Mouse (Mus musculus): Measurements from ENCODE around the gene Fam107a. TPM values are rescaled to one million over a fixed set of nuclear protein-coding genes. Genes with fewer than 3 reads are reported as not detected.

The Fam107a gene
- polyA plus RNA-seq, 1 experiment from 2014 or later, result 0.46 TPM

- H3K27ac ChIP-seq (ENCODE audit: low read depth, low read length), result no peak overlapping the region
- H3K4me2 ChIP-seq (replicated peaks; ENCODE audit: low read depth, low read length), result no peak overlapping the region
- H3K4me1 ChIP-seq (replicated peaks; ENCODE audit: control insufficient read depth, insufficient read depth, low read length), result no peaks in the 10 kb centered on the region
- H3K4me3 ChIP-seq (ENCODE audit: low read depth, low read length), result no peak overlapping the region
- H3K9me3 ChIP-seq (ENCODE audit: control insufficient read depth, low read length), result no peaks in the 10 kb centered on the region
- no peaks in the 10 kb centered on the region for H3K36me3 ChIP-seq (ENCODE audit: control insufficient read depth, insufficient read depth, low read length)
- WGBS, result 79% methylated on average over 4 of the region's 5 CpGs
- no peak overlapping the region for H3K9ac ChIP-seq (ENCODE audit: low read depth, low read length)
- ATAC-seq (ENCODE audit: low FRiP score) (no peak), DNase-seq (ENCODE audit: low spot score) (no peak)
- H3K27me3 ChIP-seq (ENCODE audit: control insufficient read depth, insufficient read depth, low read length), result no peaks in the 10 kb centered on the region
Measured at GRCm38 (mm10) chr14:8342509-8343106, 24.8 kb upstream of the Fam107a start.

- DNase-seq (ENCODE audit: low spot score) (no peak), ATAC-seq (ENCODE audit: low FRiP score) (no peak)
- Histone ChIP-seq H3K27me3 (ENCODE audit: control insufficient read depth, insufficient read depth, low read length) (no peaks in the 10 kb centered on the region), H3K9me3 (ENCODE audit: control insufficient read depth, low read length) (no peaks in the 10 kb centered on the region), H3K4me1 (replicated peaks; ENCODE audit: control insufficient read depth, insufficient read depth, low read length) (no peaks in the 10 kb centered on the region), H3K36me3 (ENCODE audit: control insufficient read depth, insufficient read depth, low read length) (no peaks in the 10 kb centered on the region), H3K4me3 (ENCODE audit: low read depth, low read length) (no peak overlapping the region), H3K4me2 (replicated peaks; ENCODE audit: low read depth, low read length) (no peak overlapping the region), H3K9ac (ENCODE audit: low read depth, low read length) (no peak overlapping the region), H3K27ac (ENCODE audit: low read depth, low read length) (no peak overlapping the region)
- 82% methylated on average over 4 of the region's 4 CpGs for WGBS
Measured at GRCm38 (mm10) chr14:8340226-8340625, 22.4 kb upstream of the Fam107a start.

- Histone ChIP-seq H3K27ac (ENCODE audit: low read depth, low read length) (no peak overlapping the region), H3K4me1 (replicated peaks; ENCODE audit: control insufficient read depth, insufficient read depth, low read length) (no peaks in the 10 kb centered on the region), H3K9me3 (ENCODE audit: control insufficient read depth, low read length) (no peaks in the 10 kb centered on the region), H3K27me3 (ENCODE audit: control insufficient read depth, insufficient read depth, low read length) (no peaks in the 10 kb centered on the region), H3K4me3 (ENCODE audit: low read depth, low read length) (no peak overlapping the region), H3K4me2 (replicated peaks; ENCODE audit: low read depth, low read length) (no peak overlapping the region), H3K36me3 (ENCODE audit: control insufficient read depth, insufficient read depth, low read length) (no peaks in the 10 kb centered on the region), H3K9ac (ENCODE audit: low read depth, low read length) (no peak overlapping the region)
- ATAC-seq (ENCODE audit: low FRiP score) (no peak), DNase-seq (ENCODE audit: low spot score) (peak; percentile 41)
- WGBS, result 59% methylated on average over 10 of the region's 10 CpGs
Measured at GRCm38 (mm10) chr14:8335947-8336346, 18.1 kb upstream of the Fam107a start.

GRCm38 (mm10) chr14:8334511-8334910, 16.7 kb upstream of the Fam107a start:
- Histone ChIP-seq H3K4me3 (ENCODE audit: low read depth, low read length) (no peak overlapping the region), H3K4me1 (replicated peaks; ENCODE audit: control insufficient read depth, insufficient read depth, low read length) (no peaks in the 10 kb centered on the region), H3K27ac (ENCODE audit: low read depth, low read length) (no peak overlapping the region), H3K9ac (ENCODE audit: low read depth, low read length) (no peak overlapping the region), H3K36me3 (ENCODE audit: control insufficient read depth, insufficient read depth, low read length) (no peaks in the 10 kb centered on the region), H3K27me3 (ENCODE audit: control insufficient read depth, insufficient read depth, low read length) (no peaks in the 10 kb centered on the region), H3K4me2 (replicated peaks; ENCODE audit: low read depth, low read length) (no peak overlapping the region), H3K9me3 (ENCODE audit: control insufficient read depth, low read length) (no peaks in the 10 kb centered on the region)
- ATAC-seq (ENCODE audit: low FRiP score), result no peak
- WGBS, result 79% methylated on average over 3 of the region's 3 CpGs
- no peak for DNase-seq (ENCODE audit: low spot score)

GRCm38 (mm10) chr14:8332314-8333252, 14.8 kb upstream of the Fam107a start:
- no peak overlapping the region for H3K4me3 ChIP-seq (ENCODE audit: low read depth, low read length)
- ATAC-seq (ENCODE audit: low FRiP score), result no peak
- no peaks in the 10 kb centered on the region for H3K36me3 ChIP-seq (ENCODE audit: control insufficient read depth, insufficient read depth, low read length)
- H3K27ac ChIP-seq (ENCODE audit: low read depth, low read length), result no peak overlapping the region
- 87% methylated on average over 11 of the region's 11 CpGs for WGBS
- H3K9ac ChIP-seq (ENCODE audit: low read depth, low read length), result no peak overlapping the region
- H3K9me3 ChIP-seq (ENCODE audit: control insufficient read depth, low read length), result no peaks in the 10 kb centered on the region
- DNase-seq (ENCODE audit: low spot score), result no peak
- no peak overlapping the region for H3K4me2 ChIP-seq (replicated peaks; ENCODE audit: low read depth, low read length)
- no peaks in the 10 kb centered on the region for H3K27me3 ChIP-seq (ENCODE audit: control insufficient read depth, insufficient read depth, low read length)
- no peaks in the 10 kb centered on the region for H3K4me1 ChIP-seq (replicated peaks; ENCODE audit: control insufficient read depth, insufficient read depth, low read length)

GRCm38 (mm10) chr14:8331307-8331905, 13.6 kb upstream of the Fam107a start:
- 86% methylated on average over 14 of the region's 14 CpGs for WGBS
- H3K4me3 ChIP-seq (ENCODE audit: low read depth, low read length), result no peak overlapping the region
- no peaks in the 10 kb centered on the region for H3K9me3 ChIP-seq (ENCODE audit: control insufficient read depth, low read length)
- H3K36me3 ChIP-seq (ENCODE audit: control insufficient read depth, insufficient read depth, low read length), result no peaks in the 10 kb centered on the region
- DNase-seq (ENCODE audit: low spot score) (no peak), ATAC-seq (ENCODE audit: low FRiP score) (no peak)
- H3K27ac ChIP-seq (ENCODE audit: low read depth, low read length), result no peak overlapping the region
- H3K9ac ChIP-seq (ENCODE audit: low read depth, low read length), result no peak overlapping the region
- no peak overlapping the region for H3K4me2 ChIP-seq (replicated peaks; ENCODE audit: low read depth, low read length)
- H3K27me3 ChIP-seq (ENCODE audit: control insufficient read depth, insufficient read depth, low read length), result no peaks in the 10 kb centered on the region
- no peaks in the 10 kb centered on the region for H3K4me1 ChIP-seq (replicated peaks; ENCODE audit: control insufficient read depth, insufficient read depth, low read length)

- WGBS, result 78% methylated on average over 6 of the region's 6 CpGs
- Histone ChIP-seq H3K4me3 (ENCODE audit: low read depth, low read length) (no peak overlapping the region), H3K4me1 (replicated peaks; ENCODE audit: control insufficient read depth, insufficient read depth, low read length) (no peaks in the 10 kb centered on the region), H3K9ac (ENCODE audit: low read depth, low read length) (no peak overlapping the region), H3K9me3 (ENCODE audit: control insufficient read depth, low read length) (no peaks in the 10 kb centered on the region), H3K36me3 (ENCODE audit: control insufficient read depth, insufficient read depth, low read length) (no peaks in the 10 kb centered on the region), H3K27ac (ENCODE audit: low read depth, low read length) (no peak overlapping the region), H3K27me3 (ENCODE audit: control insufficient read depth, insufficient read depth, low read length) (no peaks in the 10 kb centered on the region), H3K4me2 (replicated peaks; ENCODE audit: low read depth, low read length) (no peak overlapping the region)
- ATAC-seq (ENCODE audit: low FRiP score) (no peak), DNase-seq (ENCODE audit: low spot score) (no peak)
Measured at GRCm38 (mm10) chr14:8330390-8330789, 12.6 kb upstream of the Fam107a start.

GRCm38 (mm10) chr14:8329552-8329951, 11.7 kb upstream of the Fam107a start:
- H3K27ac ChIP-seq (ENCODE audit: low read depth, low read length), result no peak overlapping the region
- no peaks in the 10 kb centered on the region for H3K9me3 ChIP-seq (ENCODE audit: control insufficient read depth, low read length)
- H3K4me3 ChIP-seq (ENCODE audit: low read depth, low read length), result no peak overlapping the region
- ATAC-seq (ENCODE audit: low FRiP score), result 0 out of 2 replicates have a peak, but pooled peaks have one; percentile 20
- no peak for DNase-seq (ENCODE audit: low spot score)
- H3K4me1 ChIP-seq (replicated peaks; ENCODE audit: control insufficient read depth, insufficient read depth, low read length), result no peaks in the 10 kb centered on the region
- no peak overlapping the region for H3K9ac ChIP-seq (ENCODE audit: low read depth, low read length)
- H3K4me2 ChIP-seq (replicated peaks; ENCODE audit: low read depth, low read length), result no peak overlapping the region
- 50% methylated on average over 4 of the region's 4 CpGs for WGBS
- no peaks in the 10 kb centered on the region for H3K27me3 ChIP-seq (ENCODE audit: control insufficient read depth, insufficient read depth, low read length)
- no peaks in the 10 kb centered on the region for H3K36me3 ChIP-seq (ENCODE audit: control insufficient read depth, insufficient read depth, low read length)
